Mouse (Mus musculus): ENCODE data around the gene Vmn1r35. TPM values are rescaled to one million over a fixed set of nuclear protein-coding genes. Genes with fewer than 3 reads are reported as not detected.
"Not testable (repeated sequence)": the region's sequence is repeated elsewhere in the genome, so short reads cannot be mapped to it uniquely, and the experiment has no call there.

The Vmn1r35 gene
- not detected for total RNA-seq (2021)
- long read RNA-seq, experiment 1 = 0 reads
- long read RNA-seq, experiment 2 = 0 reads

DNA sequence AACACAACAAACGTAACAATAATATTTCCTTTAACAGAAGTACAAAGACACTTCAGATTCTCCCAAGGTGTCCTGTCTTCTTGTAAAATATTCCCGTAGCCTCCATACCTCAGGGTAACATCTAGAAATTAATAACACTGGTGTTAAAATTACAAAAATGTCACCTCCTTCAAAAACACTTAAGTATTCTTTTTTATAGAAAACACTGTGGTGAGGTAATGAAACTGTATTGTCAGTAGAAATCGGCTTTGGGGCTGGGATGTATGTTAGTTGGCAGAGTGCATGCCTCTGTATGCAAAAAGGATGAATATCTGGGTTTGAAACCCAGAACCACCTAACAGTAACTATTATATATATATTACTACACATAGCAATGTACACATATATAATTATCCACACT lies at the start of gene Vmn1r35:
Gene Vmn1r35, minus strand, starts transcription at position 101 of the 400 bp plus-strand sequence.
- DNase-seq (ENCODE audit: low spot score in 2 of 2) = no peak

GRCm38 (mm10) chr6:66729082-66729481 lies 43.4 kb upstream of the Vmn1r35 start, which contains the start of gene Vmn1r37:
Gene Vmn1r37 (plus strand): TSS chr6:66729382.
- DNase-seq (ENCODE audit: low spot score in 2 of 2) = not testable (repeated sequence)

DNA sequence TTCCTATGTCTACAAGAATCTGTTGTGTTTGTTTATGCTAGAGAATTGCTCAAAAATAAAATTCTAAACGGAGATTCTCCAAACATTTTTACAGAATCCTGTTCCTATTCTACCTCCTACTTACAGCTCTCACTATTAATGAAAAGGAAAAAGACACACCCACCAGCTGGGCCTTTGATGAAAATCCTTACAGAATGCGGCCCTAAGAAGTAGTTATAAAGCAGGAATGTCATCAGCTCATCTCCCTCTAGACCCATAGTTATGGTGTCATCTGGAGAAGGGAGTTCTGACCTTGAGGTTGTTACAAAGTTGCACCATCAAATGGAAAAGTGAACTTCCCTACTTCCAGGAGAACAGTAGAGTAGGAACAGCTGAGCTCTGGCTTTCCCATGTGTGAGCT lies 33.4 kb upstream of the Vmn1r35 start, which contains the start of gene Vmn1r36:
Gene Vmn1r36, minus strand, starts transcription at position 101 of the 400 bp plus-strand sequence.
- DNase-seq (ENCODE audit: low spot score in 2 of 2) = not testable (repeated sequence)

GRCm38 (mm10) chr6:66713854-66714253 lies 28.1 kb upstream of the Vmn1r35 start:
- DNase-seq (ENCODE audit: low spot score in 2 of 2) = no peak

DNA sequence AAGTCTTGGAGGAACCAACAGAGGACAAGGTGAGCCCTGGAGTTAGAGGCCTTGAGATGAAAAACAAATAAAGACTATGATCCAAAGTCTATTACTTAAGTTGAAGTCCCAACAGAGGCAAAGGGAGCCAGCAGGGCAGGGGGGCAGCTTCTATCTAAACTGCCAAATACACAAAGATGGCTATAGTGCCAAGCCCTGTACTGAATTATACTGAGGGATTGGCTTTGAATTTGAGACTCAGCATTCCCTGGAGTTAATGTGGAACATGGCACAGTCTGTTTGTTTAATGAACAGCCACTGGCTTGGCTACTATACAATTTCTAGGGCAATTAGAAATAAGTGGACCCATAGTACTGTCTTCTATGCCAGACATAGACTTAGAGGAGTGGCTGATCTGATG lies 23.2 kb upstream of the Vmn1r35 start:
- no peak for DNase-seq (ENCODE audit: low spot score in 2 of 2)

GRCm38 (mm10) chr6:66643779-66644178 lies 41.9 kb downstream of the Vmn1r35 start, which contains the start of gene Vmn1r34:
Gene Vmn1r34 (minus strand): TSS chr6:66643879.
- no peak for DNase-seq (ENCODE audit: low spot score in 2 of 2)

Other genes starting within 250 kb of the Vmn1r35 start
- 1 to 10 TPM; 3.7 to 4.2 TPM for gene Mad2l1, start 150.5 kb downstream of the Vmn1r35 start, total RNA-seq (2021)
- gene Vmn1r32, start 125.8 kb downstream of the Vmn1r35 start, total RNA-seq (2021) = not detected
- not detected for gene Vmn1r33, start 67.6 kb downstream of the Vmn1r35 start, total RNA-seq (2021)
- not detected for gene Vmn1r34, start 42.0 kb downstream of the Vmn1r35 start, total RNA-seq (2021)
- gene Vmn1r36, start 33.3 kb upstream of the Vmn1r35 start, total RNA-seq (2021) = not detected
- not detected for gene Vmn1r37, start 43.5 kb upstream of the Vmn1r35 start, total RNA-seq (2021)
- gene Vmn1r38, start 96.7 kb upstream of the Vmn1r35 start, total RNA-seq (2021) = not detected
- not detected for gene Vmn1r39, start 124.7 kb upstream of the Vmn1r35 start, total RNA-seq (2021)
- 10 to 100 TPM; 68.9 to 84.2 TPM for gene Gng12, start 210.5 kb upstream of the Vmn1r35 start, total RNA-seq (2021)